Mouse (Mus musculus) megakaryocyte progenitor cell, adult 5-6 weeks (primary cell): Measurements from ENCODE around the gene Itpa. TPM values are rescaled to one million over a fixed set of nuclear protein-coding genes. Genes with fewer than 3 reads are reported as not detected.
"Not testable (repeated sequence)": the region's sequence is repeated elsewhere in the genome, so short reads cannot be mapped to it uniquely, and the experiment has no call there.

Source experiments
- ATAC-seq: replicated peaks from 2 replicates; pipeline ENCODE4 v1.8.0; 2016; ENCODE audit warnings: mild to moderate bottlenecking, moderate TSS enrichment, inconsistent platforms; ENCODE audit not compliant: poor library complexity
- total RNA-seq, 2 experiments: library from RNA; stranded (forward) in 1 of 2; stranded (reverse) in 1 of 2; fragments of 157-497, 149-512 nt in 1 of 2; fragments of 200-1000 nt in 1 of 2; gene quantifications; 2 replicates each; pipeline versions ENCODE4 v1.2.3 to v1.2.4; 2015 to 2017

Itpa gene
- total RNA-seq (2015) = 39.0 and 43.1 TPM in 2 replicates
- total RNA-seq (2017) = 78.5 and 87.3 TPM in 2 replicates

GRCm38 (mm10) chr2:130667559-130667958 lies at the start of gene Itpa:
TSS of gene Itpa (plus strand) at chr2:130667610.
- peak; percentile 72 for ATAC-seq

- ATAC-seq = no peak
Observed at GRCm38 (mm10) chr2:130618972-130619371, 48.4 kb upstream of the Itpa start.

- ATAC-seq = no peak
Observed at GRCm38 (mm10) chr2:130628424-130628823, 39.0 kb upstream of the Itpa start.

- ATAC-seq = peak; percentile 50
Observed at GRCm38 (mm10) chr2:130629080-130629838, 38.2 kb upstream of the Itpa start.

GRCm38 (mm10) chr2:130629839-130630203 lies 37.6 kb upstream of the Itpa start, which contains the start of the genes Fastkd5 and Ubox5:
TSS of gene Fastkd5 (minus strand) at chr2:130630027.
TSS of gene Ubox5 (minus strand) at chr2:130630038.
- ATAC-seq = peak; percentile 83

GRCm38 (mm10) chr2:130632416-130632815 lies 35.0 kb upstream of the Itpa start:
- ATAC-seq = no peak

GRCm38 (mm10) chr2:130632887-130633675 lies 34.3 kb upstream of the Itpa start:
- ATAC-seq = no peak

- ATAC-seq = no peak
Observed at GRCm38 (mm10) chr2:130634006-130634738, 33.2 kb upstream of the Itpa start.

- peak; percentile 15 for ATAC-seq
Observed at GRCm38 (mm10) chr2:130634739-130635411, 32.5 kb upstream of the Itpa start.

- ATAC-seq = peak; percentile 79
Observed at GRCm38 (mm10) chr2:130635847-130636246, 31.6 kb upstream of the Itpa start.

GRCm38 (mm10) chr2:130638101-130638611 lies 29.3 kb upstream of the Itpa start:
- ATAC-seq = no peak

- no peak for ATAC-seq
Observed at GRCm38 (mm10) chr2:130639276-130639675, 28.1 kb upstream of the Itpa start.

- ATAC-seq = no peak
Observed at GRCm38 (mm10) chr2:130641351-130642025, 25.9 kb upstream of the Itpa start.

- ATAC-seq = no peak; the same call in 1 of the 2 replicates
Observed at GRCm38 (mm10) chr2:130642197-130642660, 25.2 kb upstream of the Itpa start.

- peak; percentile 93 for ATAC-seq
Observed at GRCm38 (mm10) chr2:130642684-130643369, 24.6 kb upstream of the Itpa start, which contains the start of gene Lzts3. TSS of gene Lzts3 (minus strand) at chr2:130642803.

- no peak for ATAC-seq
Observed at GRCm38 (mm10) chr2:130645198-130645597, 22.2 kb upstream of the Itpa start.

GRCm38 (mm10) chr2:130649028-130649427 lies 18.4 kb upstream of the Itpa start:
- ATAC-seq = not testable (repeated sequence)

GRCm38 (mm10) chr2:130653303-130653702 lies 14.1 kb upstream of the Itpa start:
- ATAC-seq = no peak

- ATAC-seq = peak; percentile 75
Observed at GRCm38 (mm10) chr2:130653760-130654159, 13.7 kb upstream of the Itpa start.
